Mouse (Mus musculus) heart, embryonic 10.5 days (tissue): ENCODE measurements at regions not wholly inside any gene's neighbourhood (a gene's known extent, or its start where the extent isn't known, plus 50 kb on each side); places are given as distances from the start of the nearest gene placed in this dataset.

ENCODE experiments used
- DNase-seq: peaks from one replicate; pipeline ENCODE4 v3.0.0-alpha.2; 2017; ENCODE audit warnings: low spot score
- H3K27ac ChIP-seq: fragments of 300-500 bp; sonication (generic); 2 replicates; pipeline ENCODE4 v1.5.1; 2016; ENCODE audit warnings: mild to moderate bottlenecking
- H3K27me3 ChIP-seq: fragments of 300-500 bp; sonication (generic); 2 replicates; pipeline ENCODE4 v1.6.1; 2016; ENCODE audit warnings: mild to moderate bottlenecking; ENCODE audit not compliant: poor library complexity, insufficient read depth, severe bottlenecking
- H3K36me3 ChIP-seq: fragments of 300-500 bp; sonication (generic); 2 replicates; pipeline ENCODE4 v1.6.1; 2016; ENCODE audit warnings: mild to moderate bottlenecking, moderate library complexity
- H3K4me1 ChIP-seq: fragments of 300-500 bp; sonication (generic); 2 replicates; pipeline ENCODE4 v1.6.1; 2016; ENCODE audit warnings: mild to moderate bottlenecking
- H3K4me3 ChIP-seq: fragments of 300-500 bp; sonication (generic); 2 replicates; pipeline ENCODE4 v1.5.1; 2016; ENCODE audit warnings: mild to moderate bottlenecking, moderate library complexity
- H3K9me3 ChIP-seq: fragments of 300-500 bp; sonication (generic); 2 replicates; pipeline ENCODE4 v1.6.1; 2016; ENCODE audit warnings: mild to moderate bottlenecking, moderate library complexity
- WGBS: fragments of 180-500 bp; shearing (Covaris S2); methylation state at CpG from one replicate; pipeline ENCODE4 v1.1.7; 2016; 5-methylcytosine and 5-hydroxymethylcytosine counted together

DNA sequence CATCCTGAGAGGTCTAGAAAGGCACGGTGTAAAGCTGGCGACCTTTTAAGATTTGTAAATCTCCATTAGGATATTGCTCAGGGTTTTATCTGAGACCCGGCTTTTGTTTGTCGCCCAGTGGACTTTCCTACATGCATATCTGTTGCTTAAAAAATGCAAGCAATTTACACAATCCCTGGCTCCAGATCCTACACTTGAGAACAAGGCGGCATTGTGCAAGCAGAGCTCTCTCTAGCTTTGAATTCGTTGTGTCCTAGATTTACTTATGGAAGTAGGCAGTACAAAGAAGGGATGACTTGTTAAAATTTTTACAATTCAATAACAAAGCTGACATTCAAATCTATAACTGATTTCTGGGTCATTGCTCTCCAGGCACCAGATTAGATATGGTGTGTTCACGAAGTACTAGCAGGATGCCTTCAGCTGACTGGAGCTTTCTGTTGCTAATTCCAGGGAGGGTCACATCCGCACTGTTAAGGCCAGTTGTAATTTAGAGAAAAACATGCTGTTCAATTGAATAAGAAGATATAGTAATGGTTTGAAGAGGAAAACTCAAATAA is 62.2 kb upstream of the Teddm2 start:
- DNase-seq, result no peak
- WGBS, result 29% methylated on average over 8 of the region's 8 CpGs

GRCm38 (mm10) chr1:153963744-153964342 is 63.8 kb upstream of the Teddm2 start:
- Histone ChIP-seq H3K4me1 (0 out of 2 replicates have a peak, but pooled peaks cover 3% of the 10 kb centered on the region), H3K27ac (peak overlapping the region; percentile 18; the same call in 1 of the 2 replicates), H3K4me3 (no peak overlapping the region), H3K27me3 (no peaks in the 10 kb centered on the region), H3K36me3 (no peaks in the 10 kb centered on the region), H3K9me3 (no peaks in the 10 kb centered on the region)
- DNase-seq, result no peak
- WGBS, result 70% methylated on average over 9 of the region's 9 CpGs

More for the DNA sequence above, 62.2 kb upstream of the Teddm2 start:
- H3K4me1 ChIP-seq, result 0 out of 2 replicates have a peak, but pooled peaks cover 3% of the 10 kb centered on the region
- no peaks in the 10 kb centered on the region for H3K9me3 ChIP-seq
- H3K4me3 ChIP-seq, result no peak overlapping the region
- no peaks in the 10 kb centered on the region for H3K27me3 ChIP-seq
- H3K36me3 ChIP-seq, result no peaks in the 10 kb centered on the region
- H3K27ac ChIP-seq, result 0 out of 2 replicates have a peak overlapping the region, but pooled peaks have one; percentile 17

- no peak for DNase-seq
- WGBS, result 78% methylated on average over 4 of the region's 4 CpGs
- Histone ChIP-seq H3K4me3 (no peak overlapping the region), H3K4me1 (no peaks in the 10 kb centered on the region), H3K27me3 (no peaks in the 10 kb centered on the region), H3K36me3 (no peaks in the 10 kb centered on the region), H3K27ac (no peak overlapping the region), H3K9me3 (no peaks in the 10 kb centered on the region)
These were observed 69.4 kb upstream of the Teddm2 start for GRCm38 (mm10) chr1:153969401-153969800.

DNA sequence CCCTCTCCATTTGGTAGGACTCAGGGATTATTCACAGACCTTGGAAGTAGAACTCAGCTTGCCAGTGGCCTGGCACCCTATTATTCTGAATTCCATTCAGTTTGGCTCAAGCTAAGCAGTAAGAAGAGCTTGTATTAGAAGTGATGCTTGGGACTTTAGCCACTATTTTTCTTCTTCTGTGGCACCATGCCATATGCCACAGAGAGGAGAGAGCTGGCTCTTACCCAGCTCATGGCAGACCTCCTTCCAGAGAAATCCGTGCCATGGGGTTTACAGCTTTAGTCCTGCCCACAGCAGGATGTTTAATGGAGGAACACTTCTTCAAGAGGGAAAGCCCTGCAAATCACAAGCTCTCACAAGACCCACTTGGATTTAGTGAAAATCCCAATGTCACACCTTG is 74.3 kb upstream of the Teddm2 start:
- H3K9me3 ChIP-seq, result no peaks in the 10 kb centered on the region
- no peaks in the 10 kb centered on the region for H3K4me1 ChIP-seq
- DNase-seq, result no peak
- no peak overlapping the region for H3K27ac ChIP-seq
- H3K4me3 ChIP-seq, result no peak overlapping the region
- 78% methylated on average over 1 of the region's 1 CpGs for WGBS
- no peaks in the 10 kb centered on the region for H3K27me3 ChIP-seq
- no peaks in the 10 kb centered on the region for H3K36me3 ChIP-seq

DNA sequence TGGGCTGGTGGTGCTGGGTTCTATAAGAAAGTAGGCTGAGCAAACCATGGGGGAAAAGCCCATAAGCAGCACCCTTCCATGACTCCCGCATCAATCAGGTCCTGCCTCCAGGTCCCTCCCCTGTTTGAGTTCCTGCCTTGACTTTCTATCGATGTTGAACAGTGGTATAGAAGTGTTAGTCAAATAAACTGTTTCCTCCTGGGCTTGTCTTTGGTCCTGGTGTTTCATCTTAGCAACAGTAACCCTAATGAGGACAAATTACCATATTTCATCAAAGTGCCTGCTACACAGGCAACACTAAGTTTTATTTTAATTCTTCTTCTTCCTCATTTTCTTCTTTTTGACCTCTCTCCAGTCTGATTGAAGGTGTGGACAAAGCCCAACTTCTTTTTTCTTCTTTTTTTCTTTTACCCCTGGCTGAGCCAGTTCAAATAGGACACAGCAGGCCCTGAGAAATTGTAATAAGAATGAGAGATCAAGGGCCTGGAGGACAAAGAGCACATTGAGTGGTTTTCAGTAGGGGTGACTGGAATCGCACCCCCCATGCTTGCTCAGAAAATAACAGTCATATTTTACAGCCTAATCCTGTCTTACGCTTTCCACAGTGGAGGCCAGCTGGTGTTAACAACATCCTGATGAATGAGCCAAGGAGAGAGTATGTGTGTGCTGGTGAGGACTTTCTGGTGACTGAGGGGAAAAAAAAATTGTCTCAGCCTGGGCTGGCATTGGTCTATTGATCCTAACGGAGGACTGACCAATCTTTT is 78.1 kb upstream of the Teddm2 start:
- no peak overlapping the region for H3K4me3 ChIP-seq
- no peak for DNase-seq
- no peaks in the 10 kb centered on the region for H3K36me3 ChIP-seq
- no peaks in the 10 kb centered on the region for H3K9me3 ChIP-seq
- H3K4me1 ChIP-seq, result peaks cover 4% of the 10 kb centered on the region; the same call in 1 of the 2 replicates
- no peak overlapping the region for H3K27ac ChIP-seq
- WGBS, result 71% methylated on average over 5 of the region's 5 CpGs
- no peaks in the 10 kb centered on the region for H3K27me3 ChIP-seq

DNA sequence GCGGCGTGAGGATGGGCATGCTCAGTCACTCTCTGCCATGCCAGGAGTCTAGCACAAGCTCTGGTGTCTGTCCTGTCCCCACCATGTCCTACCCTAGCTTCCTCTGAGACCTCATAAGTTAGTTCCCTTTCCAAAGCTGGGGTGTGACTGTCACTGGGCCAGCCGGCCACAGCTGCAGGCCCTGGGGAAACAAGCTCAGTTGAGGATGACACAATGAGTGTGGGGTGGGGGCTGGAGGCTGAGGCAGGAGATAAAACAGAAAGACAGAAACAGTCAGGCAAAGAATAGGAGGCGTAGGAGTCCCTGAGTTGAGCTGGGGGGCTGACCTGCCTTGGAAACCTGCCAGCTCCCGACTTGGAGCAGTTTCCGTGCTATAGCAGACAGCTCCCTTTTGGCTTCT is 80.9 kb upstream of the Teddm2 start:
- H3K4me1 ChIP-seq, result peaks cover 4% of the 10 kb centered on the region; the same call in 1 of the 2 replicates
- DNase-seq, result no peak
- no peak overlapping the region for H3K4me3 ChIP-seq
- H3K27me3 ChIP-seq, result no peaks in the 10 kb centered on the region
- H3K27ac ChIP-seq, result no peak overlapping the region
- H3K36me3 ChIP-seq, result no peaks in the 10 kb centered on the region
- WGBS, result 58% methylated on average over 6 of the region's 6 CpGs
- H3K9me3 ChIP-seq, result no peaks in the 10 kb centered on the region

DNA sequence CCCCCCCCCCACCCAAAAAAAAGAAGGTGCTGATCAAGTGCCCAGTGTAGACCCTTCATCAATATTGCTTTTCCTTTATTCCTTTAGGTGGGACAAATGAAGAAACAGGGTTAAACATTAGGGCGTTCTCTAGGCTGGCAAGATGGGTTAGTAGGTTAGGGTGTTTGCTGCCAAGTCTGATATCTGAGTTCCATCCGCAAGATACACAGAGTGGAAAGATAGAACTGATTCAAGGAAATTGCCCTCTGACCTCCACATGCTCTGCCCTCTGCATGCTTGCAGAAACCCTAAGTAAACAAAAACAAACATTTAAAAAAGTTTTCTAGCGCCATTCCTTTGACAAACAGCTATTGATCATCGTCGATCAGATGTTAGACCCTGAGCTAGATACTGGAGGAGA is 85.6 kb upstream of the Teddm2 start:
- Histone ChIP-seq H3K9me3 (no peaks in the 10 kb centered on the region), H3K27me3 (no peaks in the 10 kb centered on the region), H3K36me3 (no peaks in the 10 kb centered on the region), H3K27ac (no peak overlapping the region), H3K4me1 (peaks cover 4% of the 10 kb centered on the region; the same call in 1 of the 2 replicates), H3K4me3 (no peak overlapping the region)
- 92% methylated on average over 5 of the region's 5 CpGs for WGBS
- DNase-seq, result no peak

DNA sequence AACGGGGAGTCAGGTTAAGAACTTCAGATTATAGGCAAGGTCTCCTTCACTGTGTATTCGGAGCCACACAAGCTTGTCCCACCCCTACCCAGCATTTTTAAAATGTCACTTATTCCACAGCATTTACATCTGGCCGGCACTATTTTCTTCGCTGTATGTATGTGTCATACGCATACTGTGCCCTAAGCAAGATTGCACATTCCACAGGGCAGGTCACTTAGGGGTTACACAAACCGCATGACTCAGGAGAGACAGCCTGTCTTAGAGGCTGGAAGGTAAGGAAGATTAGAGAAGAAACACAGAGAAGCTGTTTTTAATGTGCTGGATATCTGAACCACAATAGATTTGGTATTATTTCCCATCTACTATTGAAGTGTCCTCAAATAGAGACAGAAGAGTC is 86.6 kb upstream of the Teddm2 start:
- DNase-seq, result no peak
- H3K27me3 ChIP-seq, result no peaks in the 10 kb centered on the region
- 69% methylated on average over 6 of the region's 6 CpGs for WGBS
- H3K36me3 ChIP-seq, result no peaks in the 10 kb centered on the region
- H3K27ac ChIP-seq, result no peak overlapping the region
- no peak overlapping the region for H3K4me3 ChIP-seq
- H3K4me1 ChIP-seq, result no peaks in the 10 kb centered on the region
- H3K9me3 ChIP-seq, result no peaks in the 10 kb centered on the region

- Histone ChIP-seq H3K27me3 (no peaks in the 10 kb centered on the region), H3K9me3 (no peaks in the 10 kb centered on the region), H3K4me1 (no peaks in the 10 kb centered on the region; the same call in 1 of the 2 replicates), H3K36me3 (no peaks in the 10 kb centered on the region), H3K27ac (no peak overlapping the region), H3K4me3 (no peak overlapping the region)
- 66% methylated on average over 2 of the region's 2 CpGs for WGBS
- DNase-seq, result no peak
These were observed 88.3 kb upstream of the Teddm2 start for GRCm38 (mm10) chr1:153988297-153988696.

DNA sequence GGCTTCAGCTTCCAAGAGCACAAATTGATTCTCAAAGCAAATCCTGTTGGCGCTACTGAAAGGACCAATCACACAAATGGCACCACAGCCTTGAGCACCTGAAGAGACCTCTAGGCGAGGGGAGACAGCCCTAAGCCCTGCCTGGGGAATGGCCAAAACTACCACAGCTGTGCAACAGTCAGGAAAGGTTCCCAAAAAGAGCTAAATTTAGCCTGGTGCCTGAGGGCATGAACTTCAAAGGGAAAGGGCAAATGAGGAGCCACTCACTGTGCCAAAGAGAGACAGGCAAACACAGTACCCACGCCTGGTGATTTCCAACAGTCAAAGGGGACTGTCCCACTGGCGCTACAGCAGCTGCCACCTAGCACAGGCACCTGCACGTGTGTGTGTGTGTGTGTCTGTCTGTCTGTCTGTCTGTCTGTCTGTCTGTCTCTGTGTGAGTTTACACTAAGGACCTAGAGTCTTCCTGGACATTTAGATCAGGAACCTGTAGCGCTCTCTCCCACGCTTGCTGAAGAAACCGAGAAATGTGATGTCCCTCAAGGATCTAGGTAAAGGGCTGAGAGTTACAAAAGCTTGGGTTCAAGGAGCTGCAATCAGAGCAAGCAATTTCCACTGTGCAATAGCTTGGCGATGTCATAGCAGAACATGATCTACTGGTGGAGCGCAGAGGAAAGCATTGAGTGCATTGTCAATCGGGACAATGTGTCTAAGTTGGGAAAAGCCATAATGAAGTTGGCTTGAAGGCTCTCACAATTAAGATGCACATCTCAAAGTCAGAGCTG is 90.8 kb upstream of the Teddm2 start:
- Histone ChIP-seq H3K4me3 (no peak overlapping the region), H3K27ac (no peak overlapping the region), H3K4me1 (no peaks in the 10 kb centered on the region; the same call in 1 of the 2 replicates), H3K9me3 (no peaks in the 10 kb centered on the region), H3K27me3 (no peaks in the 10 kb centered on the region), H3K36me3 (no peaks in the 10 kb centered on the region)
- DNase-seq, result no peak
- WGBS, result 83% methylated on average over 11 of the region's 11 CpGs

- no peaks in the 10 kb centered on the region for H3K9me3 ChIP-seq
- H3K36me3 ChIP-seq, result no peaks in the 10 kb centered on the region
- H3K4me3 ChIP-seq, result no peak overlapping the region
- no peaks in the 10 kb centered on the region for H3K27me3 ChIP-seq
- H3K27ac ChIP-seq, result no peak overlapping the region
- no peak for DNase-seq
- WGBS, result 51% methylated on average over 3 of the region's 3 CpGs
- no peaks in the 10 kb centered on the region; the same call in 1 of the 2 replicates for H3K4me1 ChIP-seq
These were observed 92.4 kb upstream of the Teddm2 start for GRCm38 (mm10) chr1:153992466-153992865.

DNA sequence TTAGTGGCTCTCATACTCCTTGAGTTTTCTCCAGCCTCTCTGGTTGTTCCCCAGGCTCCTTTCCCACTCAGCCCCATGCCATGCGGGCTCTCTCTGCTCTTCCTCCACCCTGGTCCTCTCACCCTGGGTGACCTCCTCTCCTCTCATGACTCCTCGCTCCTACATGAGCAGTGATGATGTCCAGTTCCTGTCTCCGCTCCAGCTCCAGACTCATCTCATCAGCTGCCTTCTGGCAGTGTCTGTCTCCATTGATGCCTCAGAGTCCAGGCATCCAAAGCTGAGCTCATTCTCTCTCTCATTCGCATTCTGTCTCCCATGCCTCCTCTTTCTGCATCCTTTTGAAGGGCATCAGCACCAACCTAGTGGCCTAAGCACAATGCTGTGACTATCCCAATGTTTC is 94.8 kb upstream of the Teddm2 start:
- no peak overlapping the region for H3K4me3 ChIP-seq
- no peak for DNase-seq
- no peaks in the 10 kb centered on the region; the same call in 1 of the 2 replicates for H3K4me1 ChIP-seq
- no peaks in the 10 kb centered on the region for H3K36me3 ChIP-seq
- 83% methylated on average over 4 of the region's 4 CpGs for WGBS
- no peaks in the 10 kb centered on the region for H3K27me3 ChIP-seq
- no peaks in the 10 kb centered on the region for H3K9me3 ChIP-seq
- no peak overlapping the region for H3K27ac ChIP-seq
